Mouse (Mus musculus): ENCODE data around the gene Fam53a. TPM values are rescaled to one million over a fixed set of nuclear protein-coding genes. Genes with fewer than 3 reads are reported as not detected.

Gene Fam53a
- total RNA-seq, 1 experiment from 2014 or later: 13.3 TPM

DNA sequence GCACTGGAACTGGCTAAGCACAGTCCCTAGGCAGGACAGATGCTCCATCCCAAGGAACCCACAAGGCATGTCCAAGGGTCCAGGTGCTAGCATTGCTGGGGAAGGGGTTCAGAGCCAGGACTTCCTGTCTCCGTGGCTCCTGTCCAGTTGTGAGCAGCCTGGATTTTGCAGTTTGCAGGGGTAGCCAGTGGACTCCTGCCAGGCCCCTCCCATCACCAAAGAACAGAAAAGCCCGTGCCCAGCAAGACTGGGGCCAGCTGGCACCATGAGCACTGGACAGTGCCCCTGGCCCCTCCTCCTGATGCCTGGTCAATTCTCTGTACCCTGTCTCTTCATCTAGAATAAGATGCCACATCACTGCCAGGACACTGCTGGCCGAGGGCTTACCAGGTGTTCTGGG, 41.4 kb downstream of the Fam53a start:
- no peak for ATAC-seq (replicated peaks in 1 of 2; ENCODE audit: insufficient read depth in 1 of 2, low FRiP score in 2 of 2, low TSS enrichment in 1 of 2, low read depth in 1 of 2, poor library complexity in 2 of 2, severe bottlenecking in 2 of 2)

DNA sequence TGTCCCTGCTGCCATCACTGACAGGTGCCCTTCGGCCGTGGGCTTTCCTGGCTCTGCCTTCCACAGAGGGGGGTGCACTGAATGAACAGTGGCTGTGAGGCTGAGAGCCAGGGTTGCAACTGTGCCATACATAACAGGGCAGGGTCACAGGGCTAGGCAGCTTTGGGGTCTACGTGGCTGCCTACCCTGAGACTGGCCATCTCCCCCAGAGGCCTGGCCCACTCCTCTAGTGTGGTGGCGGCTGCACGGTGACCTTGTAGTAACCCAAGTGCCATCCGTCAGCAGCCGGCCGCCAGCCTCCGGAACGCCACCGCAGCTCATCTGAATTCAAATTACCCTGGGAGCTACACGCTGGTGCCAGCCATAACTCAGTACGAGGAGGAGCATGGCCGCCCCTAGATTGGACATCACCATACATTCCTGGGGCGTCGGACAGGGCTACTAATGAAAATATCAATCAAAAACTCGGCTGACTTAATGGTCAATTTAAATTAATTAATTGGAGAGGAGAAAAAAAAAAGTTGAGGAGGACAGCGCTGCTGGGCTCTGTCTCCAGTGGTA, 41.9 kb downstream of the Fam53a start:
- no peak for ATAC-seq (replicated peaks in 1 of 2; ENCODE audit: insufficient read depth in 1 of 2, low FRiP score in 2 of 2, low TSS enrichment in 1 of 2, low read depth in 1 of 2, poor library complexity in 2 of 2, severe bottlenecking in 2 of 2)

- ATAC-seq (replicated peaks in 1 of 2; ENCODE audit: insufficient read depth in 1 of 2, low FRiP score in 2 of 2, low TSS enrichment in 1 of 2, low read depth in 1 of 2, poor library complexity in 2 of 2, severe bottlenecking in 2 of 2): no peak
Observed at GRCm38 (mm10) chr5:33580336-33580735, 49.1 kb downstream of the Fam53a start.

- ATAC-seq (replicated peaks in 1 of 2; ENCODE audit: insufficient read depth in 1 of 2, low FRiP score in 2 of 2, low TSS enrichment in 1 of 2, low read depth in 1 of 2, poor library complexity in 2 of 2, severe bottlenecking in 2 of 2): no peak
Observed at GRCm38 (mm10) chr5:33574207-33574606, 55.2 kb downstream of the Fam53a start.

GRCm38 (mm10) chr5:33565886-33566285, 63.5 kb downstream of the Fam53a start:
- ATAC-seq (replicated peaks in 1 of 2; ENCODE audit: insufficient read depth in 1 of 2, low FRiP score in 2 of 2, low TSS enrichment in 1 of 2, low read depth in 1 of 2, poor library complexity in 2 of 2, severe bottlenecking in 2 of 2): no peak

DNA sequence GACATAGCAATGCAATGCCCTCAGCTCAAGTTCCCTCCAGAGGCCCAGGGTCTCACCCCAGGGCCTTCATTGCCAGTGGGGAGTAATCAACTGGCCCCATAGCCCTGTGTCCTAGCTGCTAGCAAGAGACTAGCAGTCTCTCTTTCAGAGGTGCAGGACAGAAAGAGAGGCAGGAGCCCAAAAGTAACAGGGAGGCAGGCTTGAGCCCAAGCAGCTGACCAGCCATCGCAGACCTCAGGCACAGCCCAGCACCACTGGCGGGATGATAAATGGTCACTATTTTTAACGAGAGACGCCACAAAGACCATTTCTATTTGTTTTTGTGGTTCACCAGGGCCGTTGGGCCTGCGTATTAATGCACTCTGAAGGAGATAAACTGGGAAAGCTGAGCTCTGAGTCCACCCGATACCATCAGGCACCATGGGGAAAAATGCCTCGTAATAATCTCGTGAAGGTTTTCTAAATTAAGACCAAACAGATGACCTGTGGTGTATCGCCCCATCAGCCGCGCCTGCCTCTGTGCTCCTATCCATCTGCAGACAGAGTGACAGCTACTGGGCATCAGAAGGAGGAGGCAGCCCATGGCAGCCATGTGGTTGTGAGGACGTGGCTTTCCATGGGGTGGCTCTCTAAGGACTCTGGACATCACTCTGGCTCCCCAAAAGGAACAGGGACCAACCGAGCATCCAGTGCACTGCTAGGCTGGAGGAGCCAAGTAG, 73.0 kb downstream of the Fam53a start:
- no peak for ATAC-seq (replicated peaks in 1 of 2; ENCODE audit: insufficient read depth in 1 of 2, low FRiP score in 2 of 2, low TSS enrichment in 1 of 2, low read depth in 1 of 2, poor library complexity in 2 of 2, severe bottlenecking in 2 of 2)

Other genes with a start within 250 kb of the Fam53a start
- not detected in 2 replicates for gene Nkx1-1, start 195.7 kb downstream of the Fam53a start, total RNA-seq (2017)
- gene Gm9903, start 290 bp upstream of the Fam53a start, total RNA-seq (2017): 0.20 and 0.81 TPM in 2 replicates
- 220 and 242 TPM in 2 replicates for gene Slbp, start 22.9 kb upstream of the Fam53a start, total RNA-seq (2017)
- 103 and 133 TPM in 2 replicates for gene Tacc3, start 28.5 kb upstream of the Fam53a start, total RNA-seq (2017)
- gene Tmem129, start 28.8 kb upstream of the Fam53a start, total RNA-seq (2017): 18.3 and 23.0 TPM in 2 replicates
- gene Fgfr3, start 92.0 kb upstream of the Fam53a start, total RNA-seq (2017): 2.2 and 3.0 TPM in 2 replicates
- gene Letm1, start 153.2 kb upstream of the Fam53a start, total RNA-seq (2017): 19.7 and 20.8 TPM in 2 replicates
- gene Nsd2, start 191.1 kb upstream of the Fam53a start, total RNA-seq (2017): 110 and 126 TPM in 2 replicates

Measured in hematopoietic stem cell, adult 5-6 weeks (primary cell).